Mouse (Mus musculus) CH12.LX (cell line): ENCODE data around the gene Cacnb4.

Experiments
- CHD1 ChIP-seq: IDR thresholded peaks from 2 replicates; pipeline ENCODE4 v1.6.1; 2012; ENCODE audit warnings: low read depth, low read length, improper control_type of control experiment, inconsistent platforms
- CHD2 ChIP-seq: IDR thresholded peaks from 2 replicates; pipeline ENCODE4 v1.6.1; 2011; ENCODE audit warnings: low read length, improper control_type of control experiment
- CTCF ChIP-seq, 2 experiments: IDR thresholded peaks in 1 of 2; conservative IDR thresholded peaks in 1 of 2; 2 replicates each; pipeline ENCODE4 v1.5.1; 2011 to 2012; ENCODE audit warnings: low read depth in 2 of 2, low read length in 2 of 2, improper control_type of control experiment in 1 of 2, inconsistent platforms in 1 of 2, mild to moderate bottlenecking in 1 of 2, moderate library complexity in 1 of 2

- TF ChIP-seq CHD2, result no peak
- no peak for TF ChIP-seq CTCF (conservative IDR thresholded peaks at IDR 0.05 in 1 of 2, IDR thresholded peaks at IDR 0.05 in 1 of 2; ENCODE audit: low read depth in 2 of 2, low read length in 2 of 2)
- TF ChIP-seq CHD1, result no peak
Observed at GRCm38 (mm10) chr2:52626266-52626665, 50.4 kb downstream of the Cacnb4 start.
